Mouse (Mus musculus) right cerebral cortex, postnatal 10 days (tissue): Measurements from ENCODE around the gene Ubtfl1.
"Not testable (repeated sequence)": the region's sequence is repeated elsewhere in the genome, so short reads cannot be mapped to it uniquely, and the experiment has no call there.

Source experiments
- DNase-seq, 2 experiments: peaks; one replicate each; pipeline ENCODE4 v3.0.0; 2021; ENCODE audit warnings: low spot score in 2 of 2

The Ubtfl1 gene

DNA sequence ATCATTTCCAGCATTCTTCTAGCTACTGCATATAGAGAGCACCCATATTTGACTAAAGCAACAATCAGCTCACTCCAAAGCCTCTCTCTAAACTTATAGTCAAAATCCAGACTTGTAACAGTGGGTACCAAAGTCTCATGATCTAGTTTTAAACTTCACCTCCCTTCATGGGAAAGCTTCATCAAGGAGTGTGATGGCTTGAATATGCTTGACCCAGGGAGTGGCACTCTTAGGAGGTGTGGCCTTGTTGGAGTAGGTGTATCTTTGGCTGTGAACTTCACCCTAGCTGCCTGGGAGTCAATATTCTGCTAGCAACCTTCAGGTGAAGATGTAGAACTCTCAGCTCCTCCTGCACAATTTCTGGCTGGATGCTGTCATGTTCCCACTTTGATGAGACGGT is at the start of gene Ubtfl1:
TSS of gene Ubtfl1 (plus strand) at position 301 of the 400 bp plus-strand sequence.
- DNase-seq, result no peak

DNA sequence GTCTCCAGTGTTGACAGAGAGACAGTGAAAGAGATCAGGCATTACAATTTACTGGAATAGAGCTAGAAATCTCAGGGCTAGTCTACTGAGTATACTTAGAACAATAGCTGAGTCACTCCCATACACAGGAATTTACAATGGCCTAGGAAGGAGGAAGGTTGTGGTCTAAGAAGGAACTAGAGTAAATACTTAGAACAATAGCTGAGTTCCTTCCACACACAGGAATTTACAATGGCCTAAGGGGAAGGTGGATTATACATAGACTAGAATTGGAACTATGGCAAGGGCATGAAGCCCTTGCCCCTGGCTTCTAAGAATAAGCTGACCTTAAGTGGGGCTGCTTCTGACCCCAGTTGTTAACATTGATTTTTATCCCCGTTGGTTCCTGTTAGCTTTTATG is 31.2 kb upstream of the Ubtfl1 start:
- DNase-seq, result not testable (repeated sequence)

DNA sequence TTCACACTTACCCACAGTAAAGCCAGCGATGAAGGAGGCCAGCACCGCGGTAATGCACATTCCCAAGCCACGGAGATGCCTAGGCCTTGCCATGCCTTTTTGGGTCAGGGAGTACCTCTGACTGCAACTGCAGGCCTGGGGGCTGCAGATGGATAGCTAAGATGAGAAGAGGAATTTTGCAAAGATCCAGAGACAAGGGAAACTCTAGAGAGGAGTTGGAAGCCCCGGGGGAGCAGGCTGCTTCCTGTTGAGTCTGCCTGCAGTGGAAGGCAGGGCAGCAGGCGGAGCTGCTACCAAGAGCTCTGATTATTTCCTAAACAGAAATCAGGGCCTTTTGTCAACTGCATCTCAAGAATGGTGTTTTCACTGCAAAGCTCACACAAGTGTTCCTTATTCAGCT is 18.4 kb upstream of the Ubtfl1 start:
- no peak for DNase-seq

DNA sequence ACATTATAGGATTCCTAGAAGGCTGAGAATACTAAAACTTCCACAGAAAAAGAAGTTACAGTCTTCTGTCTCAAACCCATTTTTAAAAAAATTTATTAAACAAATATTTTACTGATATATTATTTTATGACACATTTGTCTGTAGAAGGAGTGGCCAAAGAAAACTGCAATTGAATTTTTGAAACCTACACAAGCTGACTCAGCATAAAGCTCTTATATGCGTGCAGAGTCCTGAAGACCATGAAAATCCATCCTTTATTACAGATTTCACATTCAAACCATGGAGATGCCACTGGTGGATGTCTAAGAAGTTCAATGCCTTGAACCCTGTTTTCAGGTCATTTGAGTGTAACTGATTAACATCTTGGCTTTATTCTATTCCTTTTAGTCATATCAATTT is 4.6 kb upstream of the Ubtfl1 start:
- no peak for DNase-seq

DNA sequence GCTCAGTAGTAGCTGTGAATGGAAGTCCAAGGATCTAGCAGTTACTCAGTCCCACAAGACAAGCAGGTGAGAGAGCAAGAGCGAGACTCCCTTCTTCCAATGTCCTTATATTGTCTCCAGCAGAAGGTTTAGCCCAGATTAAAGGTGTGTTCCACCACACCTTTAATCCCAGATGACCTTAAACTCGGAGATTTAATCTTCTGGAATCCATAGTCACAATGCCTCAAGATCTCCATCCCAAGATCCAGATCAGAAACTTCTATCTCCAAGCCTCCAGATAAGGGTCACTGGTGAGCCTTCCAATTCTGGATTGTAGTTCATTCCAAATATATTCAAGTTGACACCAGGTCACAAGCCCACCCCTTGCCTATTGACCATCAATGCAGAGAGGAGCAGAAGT is 1.3 kb upstream of the Ubtfl1 start, which contains the start of gene Naalad2:
TSS of gene Naalad2 (minus strand) at position 101 of the 400 bp plus-strand sequence.
- DNase-seq, result not testable (repeated sequence)

DNA sequence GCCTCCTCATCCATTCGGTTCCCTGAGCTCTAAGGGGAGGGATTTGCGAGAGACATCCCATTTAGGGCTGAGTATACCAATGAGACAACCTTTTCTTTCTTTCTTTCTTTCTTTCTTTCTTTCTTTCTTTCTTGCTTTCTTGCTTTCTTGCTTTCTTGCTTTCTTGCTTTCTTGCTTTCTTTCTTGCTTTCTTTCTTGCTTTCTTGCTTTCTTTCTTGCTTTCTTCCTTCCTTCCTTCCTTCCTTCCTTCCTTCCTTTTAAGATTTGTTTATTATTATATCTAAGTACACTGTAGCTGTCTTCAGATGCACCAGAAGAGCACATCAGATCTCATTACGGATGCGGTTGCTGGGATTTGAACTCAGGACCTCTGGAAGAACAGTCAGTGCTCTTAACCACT is 8.2 kb downstream of the Ubtfl1 start:
- not testable (repeated sequence) for DNase-seq

DNA sequence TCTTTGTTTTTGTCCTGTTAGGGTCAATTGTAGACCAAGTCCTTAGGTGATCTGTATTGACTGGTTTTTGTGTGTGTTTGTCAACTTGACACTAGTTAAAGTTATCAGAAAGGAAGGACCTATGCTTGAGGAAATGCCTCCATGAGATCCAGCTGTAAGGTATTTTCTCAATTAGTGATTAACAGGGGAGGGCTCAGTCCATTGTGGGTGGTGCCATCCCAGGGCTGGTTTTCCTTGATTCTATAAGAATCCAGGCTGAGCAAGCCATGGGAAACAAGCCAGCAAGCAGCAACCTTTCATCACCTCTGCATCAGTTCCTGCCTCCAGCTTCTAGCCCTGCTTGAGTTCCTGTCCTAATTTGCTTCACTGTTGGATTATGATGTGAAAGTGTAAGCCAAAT is 26.1 kb downstream of the Ubtfl1 start, which contains the start of gene Mbd3l2:
TSS of gene Mbd3l2 (plus strand) at position 301 of the 400 bp plus-strand sequence.
- no peak for DNase-seq

DNA sequence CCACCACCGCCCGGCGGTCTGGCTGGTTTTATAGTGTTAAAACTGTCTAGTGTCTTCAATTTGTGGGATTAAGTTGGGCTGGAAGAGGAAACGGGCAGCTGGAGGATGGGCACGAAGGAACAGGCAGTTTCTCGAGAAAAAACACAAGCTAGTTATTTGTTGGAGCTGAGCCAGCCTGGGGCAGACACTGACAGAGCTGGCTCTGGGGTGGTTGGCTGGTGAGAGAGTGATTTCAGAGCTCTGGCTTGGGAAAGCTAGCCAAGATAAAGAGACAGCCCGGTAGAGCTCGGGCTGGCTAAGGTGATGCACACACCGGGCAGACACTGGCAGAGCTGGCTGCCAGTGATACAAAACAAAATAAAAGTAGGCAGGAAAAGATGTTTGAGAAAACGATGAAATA is 27.5 kb downstream of the Ubtfl1 start:
- DNase-seq, result peak; percentile 27 to 28

DNA sequence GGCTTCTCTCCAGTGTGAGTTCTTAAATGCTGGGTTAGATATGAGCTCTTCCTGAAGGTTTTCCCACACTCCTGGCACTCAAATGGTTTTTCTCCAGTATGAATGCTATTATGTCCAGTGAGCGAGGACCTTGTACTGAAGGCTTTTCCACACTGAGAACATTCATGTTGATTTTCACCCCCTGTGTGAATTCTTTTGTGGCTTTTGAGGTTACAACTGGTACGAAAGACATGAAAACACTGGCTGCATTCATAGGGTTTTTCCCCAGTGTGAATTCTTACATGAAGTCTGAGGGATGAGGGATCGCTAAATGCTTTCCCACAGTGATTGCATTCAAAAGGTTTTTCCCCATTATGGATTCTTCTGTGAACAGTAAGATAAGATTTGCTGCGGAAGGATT is 52.3 kb downstream of the Ubtfl1 start:
- DNase-seq, result no peak
